Mouse (Mus musculus): ENCODE data around the gene Pard3b.

GRCm38 (mm10) chr1:62591296-62592031 is 952.8 kb downstream of the Pard3b start:
- TF ChIP-seq CTCF (IDR thresholded peaks at IDR 0.05; ENCODE audit: low read depth, low read length) = no peak
- no peak for TF ChIP-seq POLR2A (IDR thresholded peaks at IDR 0.05; ENCODE audit: insufficient read depth, low read length)
- TF ChIP-seq EP300 (IDR thresholded peaks at IDR 0.05; ENCODE audit: insufficient read depth, low read depth, low read length) = no peak

All from ES-Bruce4 (cell line).